Mouse (Mus musculus): Measurements from ENCODE around the gene Rnaseh2a. TPM values are rescaled to one million over a fixed set of nuclear protein-coding genes. Genes with fewer than 3 reads are reported as not detected.

Rnaseh2a gene
- polyA plus RNA-seq, 1 experiment from 2014 or later = 46.4 TPM

- Histone ChIP-seq H3K4me3 (ENCODE audit: low read depth, low read length) (no peak overlapping the region), H3K27me3 (replicated peaks; ENCODE audit: insufficient read depth, low read length) (no peaks in the 10 kb centered on the region), H3K27ac (ENCODE audit: low read length) (no peak overlapping the region), H3K9ac (replicated peaks; ENCODE audit: low read depth) (no peak overlapping the region), H3K4me2 (replicated peaks; ENCODE audit: low read depth, low read length) (no peak overlapping the region), H3K36me3 (ENCODE audit: insufficient read depth, low read length) (no peaks in the 10 kb centered on the region), H3K4me1 (ENCODE audit: insufficient read depth, low read depth, low read length) (peaks cover 14% of the 10 kb centered on the region; the same call in 1 of the 2 replicates), H3K9me3 (ENCODE audit: low read length) (no peaks in the 10 kb centered on the region)
- ATAC-seq = no peak
- 81% methylated on average over 4 of the region's 4 CpGs for WGBS
- peak; percentile 24; the same call in 1 of the 2 replicates for TF ChIP-seq CTCF (IDR thresholded peaks at IDR 0.05)
- TF ChIP-seq EP300 (IDR thresholded peaks at IDR 0.05) = no peak
- no peak for DNase-seq (ENCODE audit: low spot score)
Measured at GRCm38 (mm10) chr8:84963952-84964351, 5.6 kb downstream of the Rnaseh2a start.

GRCm38 (mm10) chr8:84959811-84960210 is 9.8 kb downstream of the Rnaseh2a start:
- no peaks in the 10 kb centered on the region for H3K27me3 ChIP-seq (replicated peaks; ENCODE audit: insufficient read depth, low read length)
- no peak overlapping the region for H3K27ac ChIP-seq (ENCODE audit: low read length)
- no peaks in the 10 kb centered on the region for H3K36me3 ChIP-seq (ENCODE audit: insufficient read depth, low read length)
- no peaks in the 10 kb centered on the region for H3K9me3 ChIP-seq (ENCODE audit: low read length)
- H3K4me1 ChIP-seq (ENCODE audit: insufficient read depth, low read depth, low read length) = no peaks in the 10 kb centered on the region
- TF ChIP-seq CTCF (IDR thresholded peaks at IDR 0.05) (no peak), EP300 (IDR thresholded peaks at IDR 0.05) (no peak)
- no peak overlapping the region for H3K9ac ChIP-seq (replicated peaks; ENCODE audit: low read depth)
- no peak overlapping the region for H3K4me2 ChIP-seq (replicated peaks; ENCODE audit: low read depth, low read length)
- WGBS = 84% methylated on average over 7 of the region's 7 CpGs
- no peak overlapping the region for H3K4me3 ChIP-seq (ENCODE audit: low read depth, low read length)
- ATAC-seq (no peak), DNase-seq (ENCODE audit: low spot score) (no peak)

GRCm38 (mm10) chr8:84956768-84957167 is 12.8 kb downstream of the Rnaseh2a start:
- peak; percentile 71 for DNase-seq (ENCODE audit: low spot score)
- ATAC-seq = no peak
- Histone ChIP-seq H3K4me3 (ENCODE audit: low read depth, low read length) (no peak overlapping the region), H3K27ac (ENCODE audit: low read length) (no peak overlapping the region), H3K4me1 (ENCODE audit: insufficient read depth, low read depth, low read length) (no peaks in the 10 kb centered on the region), H3K27me3 (replicated peaks; ENCODE audit: insufficient read depth, low read length) (no peaks in the 10 kb centered on the region), H3K9ac (replicated peaks; ENCODE audit: low read depth) (no peak overlapping the region), H3K36me3 (ENCODE audit: insufficient read depth, low read length) (no peaks in the 10 kb centered on the region), H3K4me2 (replicated peaks; ENCODE audit: low read depth, low read length) (no peak overlapping the region), H3K9me3 (ENCODE audit: low read length) (no peaks in the 10 kb centered on the region)
- peak; percentile 85 for TF ChIP-seq CTCF (IDR thresholded peaks at IDR 0.05)
- TF ChIP-seq EP300 (IDR thresholded peaks at IDR 0.05) = no peak
- 44% methylated on average over 2 of the region's 2 CpGs for WGBS

GRCm38 (mm10) chr8:84952612-84953255 is 16.8 kb downstream of the Rnaseh2a start:
- Histone ChIP-seq H3K4me1 (ENCODE audit: insufficient read depth, low read depth, low read length) (no peaks in the 10 kb centered on the region), H3K36me3 (ENCODE audit: insufficient read depth, low read length) (no peaks in the 10 kb centered on the region), H3K4me3 (ENCODE audit: low read depth, low read length) (no peak overlapping the region), H3K27ac (ENCODE audit: low read length) (no peak overlapping the region), H3K9me3 (ENCODE audit: low read length) (no peaks in the 10 kb centered on the region), H3K9ac (replicated peaks; ENCODE audit: low read depth) (no peak overlapping the region), H3K27me3 (replicated peaks; ENCODE audit: insufficient read depth, low read length) (peaks cover 8% of the 10 kb centered on the region; the same call in 1 of the 2 replicates), H3K4me2 (replicated peaks; ENCODE audit: low read depth, low read length) (peak overlapping the region; percentile 27; the same call in 1 of the 2 replicates)
- 9% methylated on average over 18 of the region's 18 CpGs for WGBS
- TF ChIP-seq EP300 (IDR thresholded peaks at IDR 0.05) (no peak), CTCF (IDR thresholded peaks at IDR 0.05) (no peak)
- peak; percentile 56 for DNase-seq (ENCODE audit: low spot score)
- peak; percentile 77 for ATAC-seq

GRCm38 (mm10) chr8:84949753-84950152 is 19.8 kb downstream of the Rnaseh2a start:
- Histone ChIP-seq H3K9ac (replicated peaks; ENCODE audit: low read depth) (no peak overlapping the region), H3K4me1 (ENCODE audit: insufficient read depth, low read depth, low read length) (no peaks in the 10 kb centered on the region), H3K4me3 (ENCODE audit: low read depth, low read length) (no peak overlapping the region), H3K4me2 (replicated peaks; ENCODE audit: low read depth, low read length) (no peak overlapping the region), H3K27ac (ENCODE audit: low read length) (no peak overlapping the region), H3K36me3 (ENCODE audit: insufficient read depth, low read length) (no peaks in the 10 kb centered on the region), H3K27me3 (replicated peaks; ENCODE audit: insufficient read depth, low read length) (peaks cover 35% of the 10 kb centered on the region), H3K9me3 (ENCODE audit: low read length) (no peaks in the 10 kb centered on the region)
- DNase-seq (ENCODE audit: low spot score) (no peak), ATAC-seq (no peak)
- WGBS = 18% methylated on average over 12 of the region's 12 CpGs
- TF ChIP-seq CTCF (IDR thresholded peaks at IDR 0.05) (no peak), EP300 (IDR thresholded peaks at IDR 0.05) (no peak)

GRCm38 (mm10) chr8:84947241-84947545 is 22.4 kb downstream of the Rnaseh2a start:
- Histone ChIP-seq H3K4me2 (replicated peaks; ENCODE audit: low read depth, low read length) (no peak overlapping the region), H3K4me1 (ENCODE audit: insufficient read depth, low read depth, low read length) (no peaks in the 10 kb centered on the region), H3K27ac (ENCODE audit: low read length) (no peak overlapping the region), H3K9me3 (ENCODE audit: low read length) (no peaks in the 10 kb centered on the region), H3K36me3 (ENCODE audit: insufficient read depth, low read length) (no peaks in the 10 kb centered on the region), H3K27me3 (replicated peaks; ENCODE audit: insufficient read depth, low read length) (peaks cover 48% of the 10 kb centered on the region), H3K9ac (replicated peaks; ENCODE audit: low read depth) (no peak overlapping the region), H3K4me3 (ENCODE audit: low read depth, low read length) (no peak overlapping the region)
- ATAC-seq (peak; percentile 33; the same call in 1 of the 2 replicates), DNase-seq (ENCODE audit: low spot score) (peak; percentile 58)
- WGBS = 14% methylated on average over 9 of the region's 9 CpGs
- no peak for TF ChIP-seq EP300 (IDR thresholded peaks at IDR 0.05)
- no peak for TF ChIP-seq CTCF (IDR thresholded peaks at IDR 0.05)
